Mouse (Mus musculus) ES-CJ7 (cell line): ENCODE measurements around the gene Brd3os.

Source experiments
- DNase-seq: peaks from one replicate; pipeline ENCODE4 v3.0.0; 2011; ENCODE audit warnings: low read depth, low spot score

Brd3os gene

GRCm38 (mm10) chr2:27462901-27463300, 20.8 kb downstream of the Brd3os start:
- DNase-seq: no peak

- no peak for DNase-seq
Observed at GRCm38 (mm10) chr2:27469292-27469990, 27.3 kb downstream of the Brd3os start.

- no peak for DNase-seq
Observed at GRCm38 (mm10) chr2:27469991-27470355, 27.8 kb downstream of the Brd3os start.

GRCm38 (mm10) chr2:27470535-27470934, 28.4 kb downstream of the Brd3os start:
- DNase-seq: no peak

- no peak for DNase-seq
Observed at GRCm38 (mm10) chr2:27471170-27471584, 29.1 kb downstream of the Brd3os start.

GRCm38 (mm10) chr2:27473061-27473765, 31.1 kb downstream of the Brd3os start:
- DNase-seq: peak; percentile 31

GRCm38 (mm10) chr2:27473911-27474310, 31.8 kb downstream of the Brd3os start:
- no peak for DNase-seq

GRCm38 (mm10) chr2:27474621-27475484, 32.7 kb downstream of the Brd3os start:
- peak; percentile 45 for DNase-seq

- peak; percentile 86 for DNase-seq
Observed at GRCm38 (mm10) chr2:27475495-27476302, 33.6 kb downstream of the Brd3os start.

- no peak for DNase-seq
Observed at GRCm38 (mm10) chr2:27476303-27477192, 34.4 kb downstream of the Brd3os start.

- DNase-seq: no peak
Observed at GRCm38 (mm10) chr2:27479821-27480220, 37.7 kb downstream of the Brd3os start.

- no peak for DNase-seq
Observed at GRCm38 (mm10) chr2:27480367-27480766, 38.2 kb downstream of the Brd3os start.

GRCm38 (mm10) chr2:27482265-27482861, 40.2 kb downstream of the Brd3os start:
- no peak for DNase-seq

GRCm38 (mm10) chr2:27486725-27487124, 44.6 kb downstream of the Brd3os start:
- DNase-seq: peak; percentile 51

- no peak for DNase-seq
Observed at GRCm38 (mm10) chr2:27487336-27488049, 45.4 kb downstream of the Brd3os start.

- no peak for DNase-seq
Observed at GRCm38 (mm10) chr2:27488362-27488761, 46.2 kb downstream of the Brd3os start.

- no peak for DNase-seq
Observed at GRCm38 (mm10) chr2:27490939-27491338, 48.8 kb downstream of the Brd3os start.
